Mouse (Mus musculus) C2C12 (cell line): Measurements from ENCODE around the gene Bsn.

Experiments
- CTCF ChIP-seq: IDR thresholded peaks from one replicate; pipeline ENCODE4 v1.5.1; 2011; ENCODE audit not compliant: control insufficient read depth, insufficient read depth, insufficient read length
- MYOD1 ChIP-seq: IDR thresholded peaks from one replicate; pipeline ENCODE4 v1.6.1; 2011; ENCODE audit warnings: low read depth; ENCODE audit not compliant: control insufficient read depth, insufficient read length

GRCm38 (mm10) chr9:108104766-108105548 is 85.2 kb downstream of the Bsn start:
- TF ChIP-seq CTCF (no peak), MYOD1 (peak; percentile 82)
